Mouse (Mus musculus): ENCODE data around the gene Eef2k. TPM values are rescaled to one million over a fixed set of nuclear protein-coding genes. Genes with fewer than 3 reads are reported as not detected.

The Eef2k gene
- polyA plus RNA-seq, 1 experiment, result 9.3 TPM

DNA sequence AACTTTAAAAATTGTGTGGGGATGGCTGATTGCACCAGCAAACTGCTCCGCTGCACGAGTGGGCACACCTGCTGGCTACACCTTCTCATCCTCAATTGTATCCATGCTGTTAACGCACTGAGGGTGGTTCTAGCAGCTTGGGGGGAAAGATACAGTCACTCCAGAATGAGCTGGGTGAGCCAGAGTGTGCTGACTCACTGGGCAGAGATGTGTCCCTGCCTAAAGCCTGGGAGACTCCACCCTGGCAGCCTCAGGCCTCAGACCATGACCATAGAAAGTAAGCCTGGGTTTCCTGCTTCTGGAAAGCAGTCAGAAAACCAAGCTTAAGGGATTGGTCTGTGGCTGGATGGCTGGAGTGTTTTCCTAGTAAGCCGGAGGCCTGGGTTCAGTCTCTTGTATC lies 23.2 kb downstream of the Eef2k start:
- no peaks in the 10 kb centered on the region for H3K9me3 ChIP-seq (replicated peaks; ENCODE audit: control insufficient read depth, insufficient read depth, low read length, poor library complexity, severe bottlenecking)
- peaks cover 4% of the 10 kb centered on the region for H3K4me1 ChIP-seq (ENCODE audit: control insufficient read depth, insufficient read depth, low read length)
- TF ChIP-seq POLR2A (IDR thresholded peaks at IDR 0.05; ENCODE audit: insufficient read depth, low read length) (no peak), CTCF (IDR thresholded peaks at IDR 0.05; ENCODE audit: low read depth, low read length) (no peak), EP300 (IDR thresholded peaks at IDR 0.05; ENCODE audit: insufficient read depth, low read depth, low read length) (no peak)
- no peaks in the 10 kb centered on the region for H3K36me3 ChIP-seq (ENCODE audit: control insufficient read depth, insufficient read depth, low read length, poor library complexity, severe bottlenecking)
- H3K9ac ChIP-seq (ENCODE audit: low read depth, poor library complexity, severe bottlenecking), result no peak overlapping the region
- no peak overlapping the region for H3K27ac ChIP-seq (ENCODE audit: insufficient read depth, low read length)
- no peaks in the 10 kb centered on the region for H3K27me3 ChIP-seq (ENCODE audit: control insufficient read depth, insufficient read depth, low read length, poor library complexity, severe bottlenecking)
- H3K4me3 ChIP-seq (ENCODE audit: low read depth, low read length), result no peak overlapping the region

DNA sequence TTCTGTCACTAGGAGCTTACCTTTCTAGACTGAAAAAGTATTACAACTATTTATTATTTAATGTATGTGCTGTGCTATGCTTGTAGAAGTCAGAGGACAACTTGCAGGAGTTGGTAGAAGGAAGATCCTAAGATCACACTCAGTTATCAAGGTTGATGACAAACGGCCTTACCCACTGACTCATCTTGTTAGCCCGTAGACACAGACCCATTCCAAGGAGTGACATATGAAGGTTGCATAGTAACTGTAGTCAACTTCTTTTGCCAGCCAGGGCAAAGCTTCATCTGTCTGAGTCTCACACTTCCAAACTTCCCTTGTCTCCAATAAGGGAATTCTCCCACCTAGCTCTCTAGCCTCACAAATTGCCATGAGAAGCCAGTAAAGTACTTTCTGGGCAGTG lies 24.1 kb downstream of the Eef2k start:
- Histone ChIP-seq H3K4me1 (ENCODE audit: control insufficient read depth, insufficient read depth, low read length) (peaks cover 4% of the 10 kb centered on the region), H3K36me3 (ENCODE audit: control insufficient read depth, insufficient read depth, low read length, poor library complexity, severe bottlenecking) (no peaks in the 10 kb centered on the region), H3K27me3 (ENCODE audit: control insufficient read depth, insufficient read depth, low read length, poor library complexity, severe bottlenecking) (no peaks in the 10 kb centered on the region), H3K9me3 (replicated peaks; ENCODE audit: control insufficient read depth, insufficient read depth, low read length, poor library complexity, severe bottlenecking) (no peaks in the 10 kb centered on the region), H3K9ac (ENCODE audit: low read depth, poor library complexity, severe bottlenecking) (no peak overlapping the region), H3K4me3 (ENCODE audit: low read depth, low read length) (no peak overlapping the region), H3K27ac (ENCODE audit: insufficient read depth, low read length) (no peak overlapping the region)
- TF ChIP-seq CTCF (IDR thresholded peaks at IDR 0.05; ENCODE audit: low read depth, low read length) (no peak), POLR2A (IDR thresholded peaks at IDR 0.05; ENCODE audit: insufficient read depth, low read length) (no peak), EP300 (IDR thresholded peaks at IDR 0.05; ENCODE audit: insufficient read depth, low read depth, low read length) (no peak)

DNA sequence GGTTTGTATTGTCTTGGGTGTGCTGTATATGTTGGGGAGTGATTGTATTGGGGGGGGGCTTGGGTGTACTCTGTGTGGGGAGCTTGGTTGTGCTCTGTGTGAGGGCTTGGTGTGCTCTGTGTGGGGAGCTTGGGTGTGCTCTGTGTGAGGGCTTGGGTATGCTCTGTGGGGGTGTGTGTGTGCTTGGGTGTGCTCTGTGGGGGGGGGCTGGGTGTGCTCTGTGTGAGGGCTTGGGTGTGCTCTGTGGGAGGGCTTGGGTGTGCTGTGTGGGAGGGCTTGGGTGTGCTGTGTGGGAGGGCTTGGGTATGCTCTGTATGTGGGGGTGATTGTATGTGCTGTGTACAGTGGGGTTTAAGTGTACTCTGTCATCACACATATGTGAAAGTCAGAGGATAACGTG lies 25.1 kb downstream of the Eef2k start:
- Histone ChIP-seq H3K9ac (ENCODE audit: low read depth, poor library complexity, severe bottlenecking) (no peak overlapping the region), H3K4me1 (ENCODE audit: control insufficient read depth, insufficient read depth, low read length) (peaks cover 2% of the 10 kb centered on the region), H3K4me3 (ENCODE audit: low read depth, low read length) (no peak overlapping the region), H3K27me3 (ENCODE audit: control insufficient read depth, insufficient read depth, low read length, poor library complexity, severe bottlenecking) (no peaks in the 10 kb centered on the region), H3K9me3 (replicated peaks; ENCODE audit: control insufficient read depth, insufficient read depth, low read length, poor library complexity, severe bottlenecking) (no peaks in the 10 kb centered on the region), H3K36me3 (ENCODE audit: control insufficient read depth, insufficient read depth, low read length, poor library complexity, severe bottlenecking) (no peaks in the 10 kb centered on the region), H3K27ac (ENCODE audit: insufficient read depth, low read length) (no peak overlapping the region)
- no peak for TF ChIP-seq CTCF (IDR thresholded peaks at IDR 0.05; ENCODE audit: low read depth, low read length)

DNA sequence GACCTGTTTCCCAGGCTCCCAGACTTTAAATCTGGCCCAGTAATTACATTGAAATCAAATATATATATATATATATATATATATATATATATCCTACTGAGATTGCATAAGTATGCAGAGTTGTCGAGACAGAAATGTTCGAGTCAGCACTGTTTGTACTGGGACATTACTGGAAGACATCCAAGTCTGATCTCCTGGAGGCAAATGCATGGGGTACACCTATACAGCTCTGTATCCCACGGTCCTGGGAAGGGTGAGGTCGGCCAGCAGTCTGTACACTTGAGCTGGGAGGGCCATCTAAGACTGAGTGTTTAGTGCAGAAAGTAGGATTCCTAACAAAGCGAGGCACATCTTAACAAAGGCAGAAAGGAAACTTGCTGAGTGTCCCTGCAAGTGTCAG lies 27.3 kb downstream of the Eef2k start:
- TF ChIP-seq CTCF (IDR thresholded peaks at IDR 0.05; ENCODE audit: low read depth, low read length) (no peak), POLR2A (IDR thresholded peaks at IDR 0.05; ENCODE audit: insufficient read depth, low read length) (no peak), EP300 (IDR thresholded peaks at IDR 0.05; ENCODE audit: insufficient read depth, low read depth, low read length) (no peak)

GRCm38 (mm10) chr7:120870431-120871008 lies 27.9 kb downstream of the Eef2k start:
- no peak for TF ChIP-seq CTCF (IDR thresholded peaks at IDR 0.05; ENCODE audit: low read depth, low read length)
- no peak for TF ChIP-seq POLR2A (IDR thresholded peaks at IDR 0.05; ENCODE audit: insufficient read depth, low read length)
- no peak for TF ChIP-seq EP300 (IDR thresholded peaks at IDR 0.05; ENCODE audit: insufficient read depth, low read depth, low read length)
- H3K36me3 ChIP-seq (ENCODE audit: control insufficient read depth, insufficient read depth, low read length, poor library complexity, severe bottlenecking), result no peaks in the 10 kb centered on the region
- no peaks in the 10 kb centered on the region for H3K27me3 ChIP-seq (ENCODE audit: control insufficient read depth, insufficient read depth, low read length, poor library complexity, severe bottlenecking)
- no peak overlapping the region for H3K9ac ChIP-seq (ENCODE audit: low read depth, poor library complexity, severe bottlenecking)
- H3K4me1 ChIP-seq (ENCODE audit: control insufficient read depth, insufficient read depth, low read length), result peaks cover 4% of the 10 kb centered on the region
- no peaks in the 10 kb centered on the region for H3K9me3 ChIP-seq (replicated peaks; ENCODE audit: control insufficient read depth, insufficient read depth, low read length, poor library complexity, severe bottlenecking)
- no peak overlapping the region for H3K4me3 ChIP-seq (ENCODE audit: low read depth, low read length)
- no peak overlapping the region for H3K27ac ChIP-seq (ENCODE audit: insufficient read depth, low read length)

More for the DNA sequence above, 27.3 kb downstream of the Eef2k start:
- Histone ChIP-seq H3K27ac (ENCODE audit: insufficient read depth, low read length) (no peak overlapping the region), H3K4me3 (ENCODE audit: low read depth, low read length) (no peak overlapping the region), H3K9ac (ENCODE audit: low read depth, poor library complexity, severe bottlenecking) (no peak overlapping the region), H3K9me3 (replicated peaks; ENCODE audit: control insufficient read depth, insufficient read depth, low read length, poor library complexity, severe bottlenecking) (no peaks in the 10 kb centered on the region), H3K36me3 (ENCODE audit: control insufficient read depth, insufficient read depth, low read length, poor library complexity, severe bottlenecking) (no peaks in the 10 kb centered on the region), H3K4me1 (ENCODE audit: control insufficient read depth, insufficient read depth, low read length) (peaks cover 2% of the 10 kb centered on the region), H3K27me3 (ENCODE audit: control insufficient read depth, insufficient read depth, low read length, poor library complexity, severe bottlenecking) (no peaks in the 10 kb centered on the region)

DNA sequence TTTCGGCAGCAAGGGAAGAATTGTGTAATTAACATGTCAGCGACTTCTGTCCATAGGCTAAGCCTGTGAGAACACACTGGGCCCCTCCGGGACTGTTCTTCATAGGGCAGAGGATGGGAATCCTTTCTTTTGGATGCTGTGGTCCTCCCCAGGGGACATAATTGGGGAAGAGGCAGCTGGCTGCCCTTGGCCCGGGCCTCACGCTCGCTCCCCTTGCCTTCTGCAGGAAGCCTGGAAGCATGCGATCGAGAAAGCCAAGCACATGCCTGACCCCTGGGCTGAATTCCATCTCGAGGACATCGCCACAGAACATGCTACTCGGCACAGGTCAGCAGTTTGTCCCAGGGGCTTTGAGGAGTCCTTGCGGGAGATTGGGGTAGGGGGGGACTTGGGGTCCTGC lies 30.5 kb downstream of the Eef2k start:
- no peak overlapping the region for H3K9ac ChIP-seq (ENCODE audit: low read depth, poor library complexity, severe bottlenecking)
- peaks cover 2% of the 10 kb centered on the region for H3K4me1 ChIP-seq (ENCODE audit: control insufficient read depth, insufficient read depth, low read length)
- no peak overlapping the region for H3K4me3 ChIP-seq (ENCODE audit: low read depth, low read length)
- no peaks in the 10 kb centered on the region for H3K9me3 ChIP-seq (replicated peaks; ENCODE audit: control insufficient read depth, insufficient read depth, low read length, poor library complexity, severe bottlenecking)
- H3K27me3 ChIP-seq (ENCODE audit: control insufficient read depth, insufficient read depth, low read length, poor library complexity, severe bottlenecking), result no peaks in the 10 kb centered on the region
- H3K27ac ChIP-seq (ENCODE audit: insufficient read depth, low read length), result no peak overlapping the region
- no peak for TF ChIP-seq CTCF (IDR thresholded peaks at IDR 0.05; ENCODE audit: low read depth, low read length)
- no peak for TF ChIP-seq POLR2A (IDR thresholded peaks at IDR 0.05; ENCODE audit: insufficient read depth, low read length)
- TF ChIP-seq EP300 (IDR thresholded peaks at IDR 0.05; ENCODE audit: insufficient read depth, low read depth, low read length), result no peak
- no peaks in the 10 kb centered on the region for H3K36me3 ChIP-seq (ENCODE audit: control insufficient read depth, insufficient read depth, low read length, poor library complexity, severe bottlenecking)
